Mouse (Mus musculus): ENCODE measurements around the gene Brca1.
"Not testable (repeated sequence)": the region's sequence is repeated elsewhere in the genome, so short reads cannot be mapped to it uniquely, and the experiment has no call there.

Gene Brca1

GRCm38 (mm10) chr11:101551751-101552475 is at the start of gene Brca1, which contains the start of gene Nbr1:
Gene Brca1, minus strand, starts transcription at chr11:101551955.
Gene Nbr1, plus strand, starts transcription at chr11:101552149.
- peak; percentile 90 to 91 for DNase-seq (ENCODE audit: low spot score in 2 of 2)

GRCm38 (mm10) chr11:101599156-101599555 is 47.4 kb upstream of the Brca1 start, which contains the start of gene Gm11634:
Gene Gm11634, minus strand, starts transcription at chr11:101599256.
- no peak for DNase-seq (ENCODE audit: low spot score in 2 of 2)

- DNase-seq (ENCODE audit: low spot score in 2 of 2), result no peak
These were observed 38.4 kb upstream of the Brca1 start for GRCm38 (mm10) chr11:101589989-101590624.

GRCm38 (mm10) chr11:101589444-101589843 is 37.7 kb upstream of the Brca1 start:
- DNase-seq (ENCODE audit: low spot score in 2 of 2), result peak in 1 of 2 experiments; percentile 46

- DNase-seq (ENCODE audit: low spot score in 2 of 2), result no peak
These were observed 37.1 kb upstream of the Brca1 start for GRCm38 (mm10) chr11:101588868-101589267.

- DNase-seq (ENCODE audit: low spot score in 2 of 2), result peak in 1 of 2 experiments; percentile 19
These were observed 35.9 kb upstream of the Brca1 start for GRCm38 (mm10) chr11:101587676-101588075.

GRCm38 (mm10) chr11:101585805-101586204 is 34.0 kb upstream of the Brca1 start:
- no peak for DNase-seq (ENCODE audit: low spot score in 2 of 2)

- DNase-seq (ENCODE audit: low spot score in 2 of 2), result not testable (repeated sequence)
These were observed 33.3 kb upstream of the Brca1 start for GRCm38 (mm10) chr11:101585031-101585430.

GRCm38 (mm10) chr11:101583205-101583604 is 31.4 kb upstream of the Brca1 start:
- no peak for DNase-seq (ENCODE audit: low spot score in 2 of 2)

- no peak for DNase-seq (ENCODE audit: low spot score in 2 of 2)
These were observed 30.6 kb upstream of the Brca1 start, which contains the start of gene Tmem106a for GRCm38 (mm10) chr11:101582054-101583035. Gene Tmem106a, plus strand, starts transcription at chr11:101582242.

- DNase-seq (ENCODE audit: low spot score in 2 of 2), result no peak
These were observed 29.5 kb upstream of the Brca1 start for GRCm38 (mm10) chr11:101581081-101581764.

- no peak for DNase-seq (ENCODE audit: low spot score in 2 of 2)
These were observed 24.4 kb upstream of the Brca1 start for GRCm38 (mm10) chr11:101576116-101576515.

GRCm38 (mm10) chr11:101568421-101568820 is 16.7 kb upstream of the Brca1 start:
- DNase-seq (ENCODE audit: low spot score in 2 of 2), result no peak

GRCm38 (mm10) chr11:101562391-101562790 is 10.6 kb upstream of the Brca1 start:
- DNase-seq (ENCODE audit: low spot score in 2 of 2), result peak in 1 of 2 experiments; percentile 36

- DNase-seq (ENCODE audit: low spot score in 2 of 2), result no peak
These were observed 5.2 kb upstream of the Brca1 start for GRCm38 (mm10) chr11:101556954-101557353.

- no peak for DNase-seq (ENCODE audit: low spot score in 2 of 2)
These were observed 4.8 kb upstream of the Brca1 start for GRCm38 (mm10) chr11:101556541-101556940.

- DNase-seq (ENCODE audit: low spot score in 2 of 2), result no peak
These were observed 1.7 kb upstream of the Brca1 start for GRCm38 (mm10) chr11:101553354-101553930.

- DNase-seq (ENCODE audit: low spot score in 2 of 2), result peak; percentile 99 to 100
These were observed 933 bp upstream of the Brca1 start for GRCm38 (mm10) chr11:101552476-101553300.

- DNase-seq (ENCODE audit: low spot score in 2 of 2), result no peak
These were observed 3.2 kb downstream of the Brca1 start for GRCm38 (mm10) chr11:101548526-101548925.

- DNase-seq (ENCODE audit: low spot score in 2 of 2), result no peak
These were observed 7.6 kb downstream of the Brca1 start for GRCm38 (mm10) chr11:101544132-101544531.
